Mouse (Mus musculus) spleen, adult 2 months (tissue): Measurements from ENCODE around the gene Phf5a.

ENCODE experiments used
- CTCF ChIP-seq: fragments of 200-500 bp; IDR thresholded peaks from 2 replicates; pipeline ENCODE4 v1.5.1; 2011; ENCODE audit warnings: mild to moderate bottlenecking, inconsistent platforms; ENCODE audit not compliant: insufficient read depth, insufficient read length, insufficient replicate concordance; ENCODE audit errors: extremely low read depth
- POLR2A ChIP-seq: fragments of 200-500 bp; IDR thresholded peaks from 2 replicates; pipeline ENCODE4 v1.6.1; 2011; ENCODE audit warnings: low read depth, low read length, inconsistent platforms

DNA sequence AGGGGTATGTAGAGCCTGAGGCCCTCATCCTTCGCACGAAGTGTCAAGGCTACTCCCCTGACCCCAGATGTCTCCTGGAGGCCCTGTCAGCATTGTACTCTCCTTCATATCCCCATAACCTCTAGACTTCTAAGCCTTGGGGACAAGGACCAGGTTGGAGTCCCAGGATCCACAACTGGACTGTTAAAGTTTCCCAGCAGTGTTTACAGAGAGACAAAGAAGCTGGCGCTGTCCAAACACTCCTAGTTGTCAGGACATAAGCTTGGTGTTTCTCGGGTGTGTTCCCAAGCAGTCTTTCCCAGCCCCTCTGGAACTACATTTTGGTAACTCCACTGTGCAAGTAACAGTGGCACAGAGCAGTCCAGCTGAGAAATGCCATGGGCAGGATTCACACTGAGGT, 38.2 kb downstream of the Phf5a start:
- TF ChIP-seq CTCF (no peak), POLR2A (no peak)
